Mouse (Mus musculus): ENCODE results near the gene Ttc32.

GRCm38 (mm10) chr12:9059502-9059901 is 29.7 kb downstream of the Ttc32 start:
- TF ChIP-seq CTCF (IDR thresholded peaks at IDR 0.05; ENCODE audit: low read depth), result no peak
- no peak for TF ChIP-seq EP300 (optimal IDR thresholded peaks at IDR 0.05)

Data from stomach, postnatal 0 days (tissue).